Mouse (Mus musculus): ENCODE measurements around the gene Srp54b. TPM values are rescaled to one million over a fixed set of nuclear protein-coding genes. Genes with fewer than 3 reads are reported as not detected.
"Not testable (repeated sequence)": the region's sequence is repeated elsewhere in the genome, so short reads cannot be mapped to it uniquely, and the experiment has no call there.

Gene Srp54b
- 50.0 and 54.3 TPM in 2 replicates for polyA plus RNA-seq (2015; fragmentation: Nextera tagmentation; extraction: Ambion mirVana)

DNA sequence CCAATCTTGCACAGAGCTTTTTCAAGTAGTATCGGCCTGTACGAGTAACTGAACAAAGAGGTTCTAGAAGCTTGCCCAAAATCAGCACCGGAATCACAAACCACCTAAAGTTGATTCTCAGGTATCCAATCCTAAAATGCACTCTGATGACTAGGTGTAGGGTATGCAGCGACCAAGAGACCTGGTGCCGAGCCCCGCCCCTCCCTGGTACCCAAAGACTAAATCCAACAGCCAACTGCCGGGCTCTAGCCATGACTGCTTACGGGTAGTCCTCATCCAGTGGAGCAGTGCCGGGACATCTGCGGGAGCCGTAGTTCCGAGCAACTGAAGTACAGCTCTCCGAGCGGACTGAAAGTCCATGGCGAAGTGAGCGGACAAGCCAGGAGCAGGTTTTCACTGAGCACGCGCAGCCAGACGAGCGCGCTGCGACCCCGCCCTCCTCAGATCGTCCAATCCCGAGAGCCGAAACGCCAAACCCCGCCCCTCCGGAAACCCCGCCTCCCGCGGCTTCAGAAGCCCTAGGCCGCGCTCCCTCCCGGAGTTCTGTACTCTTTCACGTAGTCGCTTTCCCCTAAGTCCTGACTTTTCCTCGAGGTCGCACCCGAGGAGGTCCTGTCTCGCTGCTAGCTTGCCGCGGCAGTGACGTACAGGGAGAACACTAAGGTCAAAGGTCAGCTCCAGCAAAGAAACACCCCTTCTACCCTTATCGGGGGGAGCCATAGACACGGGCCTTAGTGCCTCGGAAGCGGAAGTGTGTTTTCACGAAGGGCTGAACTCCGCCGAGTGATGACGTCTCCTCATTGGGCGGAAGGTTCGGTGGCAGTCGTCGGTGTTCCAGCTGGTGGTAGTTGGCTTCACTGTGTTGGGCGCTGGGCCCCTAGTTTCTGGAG lies at the start of gene Srp54b:
TSS of gene Srp54b (plus strand) at position 546 of the 890 bp plus-strand sequence.
- H3K36me3 ChIP-seq (ENCODE audit: insufficient read depth, low read length); H3K27ac ChIP-seq; H3K4me3 ChIP-seq (replicated peaks; ENCODE audit: low read depth, low read length); H3K9ac ChIP-seq (ENCODE audit: low read depth, low read length); H3K27me3 ChIP-seq (ENCODE audit: insufficient read depth, low read length); DNase-seq (ENCODE audit: low spot score); H3K9me3 ChIP-seq (replicated peaks; ENCODE audit: low read length); H3K4me2 ChIP-seq (ENCODE audit: low read length); H3K4me1 ChIP-seq (replicated peaks; ENCODE audit: insufficient read depth, low read length): not testable (repeated sequence)
- peak; percentile 97 for ATAC-seq (replicated peaks; ENCODE audit: low FRiP score, low read depth)
- no CpG with 5 or more reads among the region's 57 CpGs for WGBS

DNA sequence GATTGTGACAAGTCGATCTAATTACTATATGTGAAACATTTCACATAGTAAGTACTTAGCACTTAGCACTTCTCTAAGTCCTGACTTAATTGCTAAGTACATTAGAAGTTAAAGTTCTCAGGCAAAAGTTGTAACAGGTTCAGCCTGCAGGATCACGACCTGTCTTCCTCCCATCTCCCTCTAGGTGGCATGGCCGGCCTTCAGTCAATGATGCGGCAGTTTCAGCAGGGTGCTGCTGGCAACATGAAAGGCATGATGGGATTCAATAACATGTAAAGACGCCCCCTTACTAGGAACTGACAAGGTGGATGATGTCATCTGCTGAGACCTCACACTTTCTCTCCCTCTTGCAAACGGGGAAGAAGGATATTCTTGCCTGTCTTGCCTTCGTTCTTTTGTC lies 42.3 kb upstream of the Srp54b start:
- H3K9me3 ChIP-seq (replicated peaks; ENCODE audit: low read length); H3K9ac ChIP-seq (ENCODE audit: low read depth, low read length); ATAC-seq (replicated peaks; ENCODE audit: low FRiP score, low read depth); H3K4me2 ChIP-seq (ENCODE audit: low read length); H3K27ac ChIP-seq; H3K4me3 ChIP-seq (replicated peaks; ENCODE audit: low read depth, low read length); H3K36me3 ChIP-seq (ENCODE audit: insufficient read depth, low read length); DNase-seq (ENCODE audit: low spot score); H3K27me3 ChIP-seq (ENCODE audit: insufficient read depth, low read length); H3K4me1 ChIP-seq (replicated peaks; ENCODE audit: insufficient read depth, low read length): not testable (repeated sequence)
- WGBS, result no CpG with 5 or more reads among the region's 7 CpGs

DNA sequence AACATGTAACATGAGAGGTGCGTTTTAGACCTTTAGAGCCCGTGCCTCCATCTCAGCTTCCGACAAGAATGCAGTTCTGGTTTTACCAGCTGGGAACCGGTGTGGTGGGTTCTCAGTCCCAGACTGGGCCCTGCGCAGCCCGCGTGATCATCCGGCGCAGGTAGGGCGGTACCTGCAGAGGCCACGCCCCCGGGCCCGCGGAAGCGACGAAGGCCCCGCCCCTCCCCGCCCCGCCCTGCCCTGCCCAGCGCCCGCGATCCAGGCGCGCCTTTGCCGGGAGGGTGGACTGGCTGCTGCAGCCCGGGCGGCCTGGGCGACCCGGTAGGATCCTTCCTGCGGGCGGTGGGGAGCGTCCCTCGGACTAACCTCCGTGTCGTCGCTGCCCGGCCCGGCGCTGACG lies 30.7 kb upstream of the Srp54b start, which contains the start of gene Fam177a:
TSS of gene Fam177a (plus strand) at position 228 of the 400 bp plus-strand sequence.
- H3K4me3 ChIP-seq (replicated peaks; ENCODE audit: low read depth, low read length); H3K27ac ChIP-seq; H3K36me3 ChIP-seq (ENCODE audit: insufficient read depth, low read length); H3K9ac ChIP-seq (ENCODE audit: low read depth, low read length); H3K4me2 ChIP-seq (ENCODE audit: low read length); H3K27me3 ChIP-seq (ENCODE audit: insufficient read depth, low read length); H3K9me3 ChIP-seq (replicated peaks; ENCODE audit: low read length); H3K4me1 ChIP-seq (replicated peaks; ENCODE audit: insufficient read depth, low read length); DNase-seq (ENCODE audit: low spot score): not testable (repeated sequence)
- peak; percentile 96 for ATAC-seq (replicated peaks; ENCODE audit: low FRiP score, low read depth)
- no CpG with 5 or more reads among the region's 40 CpGs for WGBS

DNA sequence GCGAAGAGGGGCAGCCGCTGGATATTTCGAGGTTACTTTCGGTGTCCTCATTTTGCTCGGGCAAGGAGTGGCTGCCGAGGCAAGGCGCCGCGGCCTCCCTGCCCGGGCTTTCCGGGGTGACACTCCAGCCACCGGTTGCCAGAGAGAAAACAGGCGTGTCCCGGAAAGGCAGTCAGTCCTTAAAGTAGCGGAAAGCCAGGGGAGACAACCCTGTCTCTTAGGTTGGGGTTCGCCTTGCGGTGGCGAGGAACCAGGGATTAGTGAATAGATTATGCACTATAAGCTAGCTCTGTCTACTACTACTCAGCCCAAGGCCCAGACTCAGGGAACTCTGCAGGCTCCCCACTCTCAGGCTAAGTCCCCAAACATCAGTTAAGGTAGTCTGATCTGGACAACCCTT lies 30.2 kb upstream of the Srp54b start:
- DNase-seq (ENCODE audit: low spot score); H3K27me3 ChIP-seq (ENCODE audit: insufficient read depth, low read length); H3K4me3 ChIP-seq (replicated peaks; ENCODE audit: low read depth, low read length); H3K9ac ChIP-seq (ENCODE audit: low read depth, low read length); H3K27ac ChIP-seq; H3K36me3 ChIP-seq (ENCODE audit: insufficient read depth, low read length); H3K9me3 ChIP-seq (replicated peaks; ENCODE audit: low read length); H3K4me2 ChIP-seq (ENCODE audit: low read length); H3K4me1 ChIP-seq (replicated peaks; ENCODE audit: insufficient read depth, low read length): not testable (repeated sequence)
- no CpG with 5 or more reads among the region's 18 CpGs for WGBS
- peak; percentile 38 for ATAC-seq (replicated peaks; ENCODE audit: low FRiP score, low read depth)

DNA sequence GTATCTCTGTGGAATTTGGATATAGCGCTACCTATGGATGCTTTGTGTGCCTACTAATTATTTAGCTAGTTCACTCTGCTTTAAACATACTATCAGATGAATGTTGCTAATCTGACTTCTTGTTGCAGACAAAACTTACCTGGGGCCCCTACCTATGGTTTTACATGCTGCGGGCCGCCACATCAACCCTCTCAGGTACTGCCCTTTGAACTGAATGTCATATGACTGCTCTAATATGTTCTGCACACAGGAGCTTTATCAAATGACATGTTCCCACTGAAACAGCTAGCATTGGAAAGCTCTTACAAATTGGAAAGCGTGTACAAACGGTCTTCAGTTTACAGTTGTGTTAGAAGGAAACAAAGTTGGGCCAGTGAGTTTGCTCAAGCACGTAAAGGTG lies 19.4 kb upstream of the Srp54b start:
- not testable (repeated sequence) for H3K9ac ChIP-seq (ENCODE audit: low read depth, low read length); DNase-seq (ENCODE audit: low spot score); ATAC-seq (replicated peaks; ENCODE audit: low FRiP score, low read depth); H3K9me3 ChIP-seq (replicated peaks; ENCODE audit: low read length); H3K27me3 ChIP-seq (ENCODE audit: insufficient read depth, low read length); H3K4me1 ChIP-seq (replicated peaks; ENCODE audit: insufficient read depth, low read length); H3K36me3 ChIP-seq (ENCODE audit: insufficient read depth, low read length); H3K4me2 ChIP-seq (ENCODE audit: low read length); H3K4me3 ChIP-seq (replicated peaks; ENCODE audit: low read depth, low read length); H3K27ac ChIP-seq
- no CpG with 5 or more reads among the region's 6 CpGs for WGBS

DNA sequence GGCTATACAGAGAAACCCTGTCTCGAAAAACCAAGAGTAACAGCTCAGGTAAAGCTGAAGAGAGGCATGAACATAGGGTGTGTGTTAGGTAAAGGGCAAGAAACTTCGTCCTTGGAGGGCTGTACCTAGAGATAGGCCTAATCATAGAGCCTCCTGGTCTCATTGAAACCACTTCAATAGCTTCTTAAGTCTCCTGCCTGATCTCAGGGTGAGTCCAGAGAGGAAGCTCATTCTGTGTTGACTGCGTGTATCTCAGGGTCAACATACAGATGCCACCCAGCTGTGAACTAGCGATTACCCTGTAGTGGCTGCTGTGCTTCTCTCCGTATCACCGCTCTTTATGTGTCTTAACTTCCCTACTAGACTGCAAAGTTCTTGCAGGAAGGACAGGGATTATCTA lies 17.0 kb upstream of the Srp54b start:
- H3K4me3 ChIP-seq (replicated peaks; ENCODE audit: low read depth, low read length); H3K4me1 ChIP-seq (replicated peaks; ENCODE audit: insufficient read depth, low read length); H3K4me2 ChIP-seq (ENCODE audit: low read length); H3K36me3 ChIP-seq (ENCODE audit: insufficient read depth, low read length); H3K9me3 ChIP-seq (replicated peaks; ENCODE audit: low read length); H3K9ac ChIP-seq (ENCODE audit: low read depth, low read length); ATAC-seq (replicated peaks; ENCODE audit: low FRiP score, low read depth); H3K27me3 ChIP-seq (ENCODE audit: insufficient read depth, low read length); DNase-seq (ENCODE audit: low spot score); H3K27ac ChIP-seq: not testable (repeated sequence)
- WGBS, result no CpG with 5 or more reads among the region's 6 CpGs

DNA sequence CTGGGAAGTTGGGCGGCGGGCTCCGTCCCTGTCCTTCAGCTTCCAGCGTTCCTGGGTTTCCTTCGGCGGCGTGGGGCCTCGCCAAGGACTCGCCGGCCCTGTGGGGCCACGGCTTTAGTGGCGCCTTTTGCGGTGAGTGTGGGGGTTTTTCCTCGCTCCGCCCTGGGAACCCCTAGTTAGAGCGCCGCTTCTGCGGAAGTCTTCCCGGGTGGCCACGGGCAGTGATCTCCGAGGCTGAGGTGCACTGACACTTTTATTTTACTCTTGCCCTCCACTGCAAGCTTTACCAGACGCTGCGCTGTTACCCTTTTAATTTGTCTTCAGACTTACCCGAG lies 512 bp downstream of the Srp54b start:
- not testable (repeated sequence) for H3K27me3 ChIP-seq (ENCODE audit: insufficient read depth, low read length); ATAC-seq (replicated peaks; ENCODE audit: low FRiP score, low read depth); H3K9ac ChIP-seq (ENCODE audit: low read depth, low read length); DNase-seq (ENCODE audit: low spot score); H3K4me3 ChIP-seq (replicated peaks; ENCODE audit: low read depth, low read length); H3K36me3 ChIP-seq (ENCODE audit: insufficient read depth, low read length); H3K4me1 ChIP-seq (replicated peaks; ENCODE audit: insufficient read depth, low read length); H3K27ac ChIP-seq; H3K4me2 ChIP-seq (ENCODE audit: low read length); H3K9me3 ChIP-seq (replicated peaks; ENCODE audit: low read length)
- WGBS, result 2% methylated on average over 8 of the region's 24 CpGs

DNA sequence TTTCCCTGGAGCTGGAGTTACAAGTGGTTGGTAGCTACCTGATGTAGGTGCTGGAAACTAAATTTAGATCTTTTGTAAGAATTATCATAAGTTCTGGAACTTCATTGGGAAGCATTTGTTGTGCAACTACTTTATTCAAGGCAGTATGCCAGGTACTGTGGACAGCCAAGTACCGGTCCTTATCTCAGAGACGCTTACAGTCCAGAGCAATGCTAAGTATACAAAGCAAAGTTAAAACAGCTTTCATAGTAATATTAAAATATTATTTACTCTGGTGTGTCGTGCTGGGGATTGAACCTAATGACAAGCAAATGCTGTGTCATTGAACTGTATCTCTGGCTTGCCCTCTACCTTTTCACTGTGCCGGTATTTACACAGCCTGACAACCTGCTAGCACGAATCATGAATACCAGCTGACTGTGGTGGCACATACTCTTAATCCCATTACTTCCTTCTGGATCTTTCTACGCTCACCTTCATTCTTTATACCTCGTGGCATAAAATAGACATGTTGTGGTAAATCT lies 12.2 kb downstream of the Srp54b start:
- H3K9me3 ChIP-seq (replicated peaks; ENCODE audit: low read length); H3K36me3 ChIP-seq (ENCODE audit: insufficient read depth, low read length); H3K4me1 ChIP-seq (replicated peaks; ENCODE audit: insufficient read depth, low read length); ATAC-seq (replicated peaks; ENCODE audit: low FRiP score, low read depth); DNase-seq (ENCODE audit: low spot score); H3K9ac ChIP-seq (ENCODE audit: low read depth, low read length); H3K4me2 ChIP-seq (ENCODE audit: low read length); H3K27ac ChIP-seq; H3K4me3 ChIP-seq (replicated peaks; ENCODE audit: low read depth, low read length); H3K27me3 ChIP-seq (ENCODE audit: insufficient read depth, low read length): not testable (repeated sequence)
- whole genome bisulfite sequencing, result no CpG with 5 or more reads among the region's 7 CpGs

DNA sequence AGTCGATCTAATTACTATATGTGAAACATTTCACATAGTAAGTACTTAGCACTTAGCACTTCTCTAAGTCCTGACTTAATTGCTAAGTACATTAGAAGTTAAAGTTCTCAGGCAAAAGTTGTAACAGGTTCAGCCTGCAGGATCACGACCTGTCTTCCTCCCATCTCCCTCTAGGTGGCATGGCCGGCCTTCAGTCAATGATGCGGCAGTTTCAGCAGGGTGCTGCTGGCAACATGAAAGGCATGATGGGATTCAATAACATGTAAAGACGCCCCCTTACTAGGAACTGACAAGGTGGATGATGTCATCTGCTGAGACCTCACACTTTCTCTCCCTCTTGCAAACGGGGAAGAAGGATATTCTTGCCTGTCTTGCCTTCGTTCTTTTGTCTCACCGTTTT lies 32.8 kb downstream of the Srp54b start:
- H3K36me3 ChIP-seq (ENCODE audit: insufficient read depth, low read length); DNase-seq (ENCODE audit: low spot score); H3K4me3 ChIP-seq (replicated peaks; ENCODE audit: low read depth, low read length); ATAC-seq (replicated peaks; ENCODE audit: low FRiP score, low read depth); H3K9ac ChIP-seq (ENCODE audit: low read depth, low read length); H3K27me3 ChIP-seq (ENCODE audit: insufficient read depth, low read length); H3K9me3 ChIP-seq (replicated peaks; ENCODE audit: low read length); H3K4me1 ChIP-seq (replicated peaks; ENCODE audit: insufficient read depth, low read length); H3K27ac ChIP-seq; H3K4me2 ChIP-seq (ENCODE audit: low read length): not testable (repeated sequence)
- no CpG with 5 or more reads among the region's 8 CpGs for WGBS

All from kidney, postnatal 0 days (tissue).